Mouse (Mus musculus) heart, postnatal 4 days (tissue): ENCODE measurements around the gene Rab11fip4. TPM values are rescaled to one million over a fixed set of nuclear protein-coding genes. Genes with fewer than 3 reads are reported as not detected.

Experiments
- DNase-seq: peaks from one replicate; pipeline ENCODE4 v3.0.0; 2021
- total RNA-seq, 2 experiments: library from RNA; stranded (reverse); gene quantifications; 2 replicates each; pipeline ENCODE4 v1.2.3; 2021

Rab11fip4 gene
- total RNA-seq, 2 experiments from 2014 or later, result 0.07 to 0.14 TPM

DNA sequence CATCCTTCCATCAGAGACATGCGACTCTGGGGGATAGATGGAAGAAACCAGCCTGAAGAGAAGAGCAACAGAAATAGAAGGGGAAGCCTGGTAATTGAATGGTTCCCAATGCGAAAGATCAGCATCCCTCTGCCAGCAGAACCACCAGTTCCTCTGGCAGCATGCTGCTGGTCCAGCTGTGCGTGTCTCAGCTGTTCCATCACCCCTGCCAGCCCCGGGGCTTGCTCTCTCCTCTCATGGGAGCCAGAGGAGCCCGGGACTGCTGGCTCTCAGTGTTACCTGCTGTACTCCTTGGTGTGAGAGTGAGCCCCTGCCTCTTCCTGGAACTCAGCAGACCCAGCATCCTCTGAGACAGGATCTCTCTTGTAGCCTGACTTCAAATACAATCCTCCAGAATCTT, 24.9 kb downstream of the Rab11fip4 start:
- no peak for DNase-seq

DNA sequence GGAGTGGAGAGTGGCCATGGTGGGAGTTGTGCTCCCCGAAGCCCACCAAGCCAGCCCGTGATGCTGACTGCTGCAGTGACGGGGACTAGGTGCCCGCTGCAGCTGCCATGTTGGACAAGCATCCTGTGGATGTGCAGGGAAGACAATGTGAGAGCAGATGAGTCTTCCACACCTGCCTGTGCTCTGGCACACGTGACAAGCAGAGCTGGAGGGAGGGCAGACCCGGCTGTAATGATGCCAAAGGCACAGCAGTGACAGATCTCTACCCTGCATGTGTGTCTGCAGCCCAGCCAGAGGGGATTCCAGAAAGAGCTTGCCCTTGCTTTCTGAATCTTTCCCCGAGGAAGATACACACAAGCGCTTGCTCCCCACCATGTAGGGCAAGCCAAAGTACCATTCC, 27.0 kb downstream of the Rab11fip4 start:
- DNase-seq, result no peak

DNA sequence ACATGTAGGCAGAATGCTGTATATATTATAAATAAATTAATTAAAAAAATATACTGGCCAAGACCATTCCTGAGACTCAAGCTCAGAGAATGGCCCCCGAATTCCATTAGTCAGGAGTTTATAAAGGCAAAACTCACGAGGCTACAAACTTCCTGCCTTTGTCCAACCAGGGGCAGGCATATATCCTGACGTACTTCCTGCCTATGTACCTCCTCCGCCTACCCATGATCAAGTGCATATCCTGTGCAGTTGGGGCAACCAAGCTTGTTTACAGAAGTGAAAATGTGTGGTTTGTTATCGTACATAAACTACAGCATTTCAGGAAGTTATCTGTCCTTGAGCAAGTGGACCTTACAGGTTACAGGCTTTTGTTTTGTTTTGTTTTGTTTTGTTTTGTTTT, 32.0 kb downstream of the Rab11fip4 start:
- no peak for DNase-seq

DNA sequence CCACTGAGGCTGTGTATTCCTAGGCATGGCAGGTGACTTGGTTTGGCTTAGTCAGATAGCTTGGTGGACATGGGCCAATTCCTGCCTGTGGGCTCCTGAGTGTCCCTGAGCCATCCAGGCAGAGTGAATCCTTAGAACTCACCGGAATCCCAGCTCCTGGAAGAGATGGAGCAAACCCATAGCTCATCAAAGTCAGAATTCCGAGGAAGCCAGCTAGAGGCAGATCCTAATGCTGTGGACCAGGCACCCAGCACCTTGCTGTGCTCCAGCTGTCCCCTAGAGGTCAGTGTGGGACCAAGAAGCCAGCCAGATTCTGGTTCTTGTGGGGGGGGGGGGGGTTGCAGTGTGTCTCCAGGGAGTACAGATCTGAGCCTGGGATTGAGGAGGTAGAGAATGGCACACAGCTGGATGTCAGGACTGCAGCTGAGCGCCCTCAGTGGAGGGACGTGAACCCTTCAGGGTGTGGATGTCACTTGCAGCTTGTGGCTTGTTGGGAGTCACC, 33.8 kb downstream of the Rab11fip4 start:
- peak; percentile 82 for DNase-seq

DNA sequence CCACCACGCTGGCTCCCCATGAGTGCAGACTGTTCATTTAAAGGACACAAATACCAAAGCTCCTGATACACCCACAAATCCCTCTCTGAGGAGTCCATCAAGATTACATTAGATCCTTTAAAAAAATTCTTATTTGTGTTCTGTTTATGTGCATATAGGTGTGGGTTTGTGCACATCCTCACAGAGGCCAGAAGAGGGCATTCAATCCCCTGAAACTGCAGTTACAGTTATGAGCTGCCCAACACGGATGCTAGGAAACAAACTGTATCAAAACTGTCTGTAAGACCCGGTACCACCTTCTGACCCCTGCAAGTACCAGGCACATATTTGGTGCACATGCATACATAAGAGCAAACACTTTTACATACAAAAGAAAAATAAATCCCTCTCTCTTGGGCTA, 37.7 kb downstream of the Rab11fip4 start:
- DNase-seq, result no peak

DNA sequence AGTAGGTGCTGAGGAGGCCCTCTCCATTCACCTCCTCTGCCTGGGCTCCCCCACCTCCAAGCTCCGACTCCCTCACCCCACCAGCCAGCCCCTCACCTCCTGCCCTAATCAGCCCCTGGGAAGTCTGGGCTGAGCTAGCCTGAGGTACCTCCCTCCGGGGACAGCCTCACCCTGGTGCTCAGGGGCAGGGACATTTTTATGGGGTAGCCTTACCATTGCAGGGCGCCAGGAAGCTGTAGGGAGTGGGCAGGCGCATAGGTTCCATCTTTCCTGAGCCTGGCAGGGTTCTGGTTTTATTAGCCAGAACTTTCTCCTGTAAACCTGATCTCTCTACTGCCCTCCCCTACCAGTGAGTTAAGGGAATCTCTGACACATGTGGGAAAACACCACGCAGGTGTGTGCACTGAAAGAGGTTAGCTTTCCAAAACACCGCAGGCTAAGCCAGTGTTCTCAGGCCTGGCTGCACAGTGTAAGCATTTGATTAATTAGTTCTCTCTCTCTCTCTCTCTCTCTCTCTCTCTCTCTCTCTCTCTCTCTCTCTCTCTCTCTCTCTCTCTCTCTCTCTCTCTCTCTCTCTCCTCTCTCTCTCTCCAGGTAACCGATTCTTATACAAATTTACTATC, 38.9 kb downstream of the Rab11fip4 start:
- no peak for DNase-seq

DNA sequence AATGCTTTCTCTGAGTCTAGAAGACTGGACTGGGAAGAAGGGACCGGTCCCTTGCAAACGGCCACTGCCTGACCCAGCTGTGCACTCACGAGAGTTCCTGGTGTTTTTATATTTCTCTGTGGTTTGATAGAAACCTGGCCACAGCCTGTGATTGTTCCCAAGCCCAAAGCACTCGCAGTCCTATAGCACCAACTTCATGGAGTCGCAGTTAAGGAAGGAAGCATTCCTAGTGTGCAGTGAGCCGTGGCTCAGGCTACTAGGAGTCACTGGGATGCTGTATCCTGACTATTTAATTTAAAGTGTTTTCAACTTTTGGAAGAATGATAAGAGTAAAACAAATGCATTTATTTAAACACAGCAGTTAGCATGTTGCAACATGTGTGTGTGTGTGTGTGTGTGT, 39.5 kb downstream of the Rab11fip4 start:
- DNase-seq, result no peak

DNA sequence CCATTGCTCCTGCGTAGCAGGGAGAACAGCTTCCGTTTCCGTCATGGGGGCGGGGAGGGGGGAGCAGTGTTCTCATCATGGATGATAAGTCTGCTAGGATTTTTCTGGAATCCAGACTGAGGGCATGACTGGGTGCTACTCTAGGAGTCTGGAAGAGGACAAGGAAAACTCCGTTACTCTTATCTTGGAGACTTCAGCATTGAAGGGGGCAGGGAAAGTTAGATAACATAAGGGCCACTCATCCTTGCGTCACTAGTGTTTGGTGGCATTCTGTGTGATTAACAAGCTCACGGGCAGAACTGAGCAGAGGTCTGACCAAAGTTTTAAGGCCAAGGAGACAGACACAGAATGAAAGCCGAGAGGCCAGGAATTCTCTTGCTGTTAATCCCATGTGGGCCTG, 42.4 kb downstream of the Rab11fip4 start:
- no peak for DNase-seq

DNA sequence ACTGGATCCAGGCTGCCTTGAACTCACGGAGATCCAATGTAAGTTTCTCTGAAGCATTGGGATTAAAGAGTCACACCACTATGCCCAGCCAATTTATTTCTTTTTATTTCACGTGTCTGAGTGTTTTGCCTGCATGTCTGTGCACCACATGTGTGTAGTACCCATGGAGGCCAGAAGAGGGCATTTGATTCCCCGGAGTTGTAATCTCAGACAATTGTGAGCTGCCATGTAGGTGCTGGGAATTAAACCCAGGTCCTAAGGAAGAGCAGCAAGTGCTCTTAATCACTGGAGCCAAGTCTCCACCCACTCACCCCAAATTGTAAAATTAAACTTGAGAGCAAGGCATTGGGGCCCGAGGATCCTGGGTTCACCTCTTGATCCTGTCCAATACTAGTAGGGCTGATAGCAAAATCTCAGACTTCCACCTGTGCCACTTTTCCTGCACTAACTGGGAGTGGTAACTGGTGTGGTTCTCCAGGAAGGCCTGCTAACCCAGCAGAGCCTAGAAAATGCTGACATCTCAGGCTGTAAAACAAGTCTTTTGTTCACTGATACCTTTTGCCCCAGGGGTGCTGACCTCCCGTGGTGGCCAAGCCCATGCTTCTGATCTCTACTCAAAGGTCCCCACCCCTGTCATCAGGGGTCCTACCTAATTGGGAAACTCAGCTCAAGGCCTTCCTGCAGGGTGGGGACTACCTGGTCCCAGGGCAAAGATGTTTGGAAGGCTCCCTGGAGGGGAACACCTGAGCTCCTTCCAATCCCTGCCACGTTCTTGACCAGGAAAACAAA, 44.8 kb downstream of the Rab11fip4 start:
- no peak for DNase-seq

DNA sequence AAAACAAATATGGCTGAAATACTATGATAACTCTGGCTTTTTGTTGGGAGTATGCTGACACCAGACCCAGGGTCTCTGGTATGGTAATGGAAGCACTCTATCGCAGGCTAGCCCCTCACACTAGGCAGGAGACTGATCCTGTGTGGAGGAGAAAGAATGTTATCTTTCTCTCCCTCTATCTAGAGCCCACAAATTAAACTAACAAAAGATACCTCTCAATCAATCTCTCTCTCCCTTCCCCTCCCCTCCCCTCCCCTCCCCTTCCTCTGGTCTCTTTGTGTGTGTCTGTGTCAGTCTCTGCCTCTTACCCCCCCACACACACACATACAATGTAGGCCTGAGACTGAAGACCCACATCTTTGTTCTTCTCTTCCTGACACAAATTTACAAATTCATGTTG, 45.5 kb downstream of the Rab11fip4 start:
- DNase-seq, result no peak

DNA sequence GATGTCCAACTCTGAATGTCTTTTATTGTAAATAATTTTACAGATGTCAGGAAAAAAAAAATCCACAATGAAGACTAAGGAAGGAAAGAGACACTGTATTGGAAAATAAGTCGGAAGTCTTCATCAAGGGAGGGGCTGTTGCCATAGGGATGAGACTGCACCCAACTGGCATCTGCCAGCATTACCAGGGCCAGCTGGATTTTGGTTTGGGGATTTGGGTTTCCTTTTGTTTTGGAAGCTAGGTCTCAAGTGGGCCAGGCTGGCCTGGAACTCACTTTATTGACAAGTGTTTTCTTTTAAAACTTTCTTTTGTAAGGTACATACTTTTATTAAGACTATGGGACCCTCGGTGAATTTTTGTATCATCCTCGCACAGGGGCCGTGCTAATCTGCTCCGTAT, 47.7 kb downstream of the Rab11fip4 start:
- no peak for DNase-seq

DNA sequence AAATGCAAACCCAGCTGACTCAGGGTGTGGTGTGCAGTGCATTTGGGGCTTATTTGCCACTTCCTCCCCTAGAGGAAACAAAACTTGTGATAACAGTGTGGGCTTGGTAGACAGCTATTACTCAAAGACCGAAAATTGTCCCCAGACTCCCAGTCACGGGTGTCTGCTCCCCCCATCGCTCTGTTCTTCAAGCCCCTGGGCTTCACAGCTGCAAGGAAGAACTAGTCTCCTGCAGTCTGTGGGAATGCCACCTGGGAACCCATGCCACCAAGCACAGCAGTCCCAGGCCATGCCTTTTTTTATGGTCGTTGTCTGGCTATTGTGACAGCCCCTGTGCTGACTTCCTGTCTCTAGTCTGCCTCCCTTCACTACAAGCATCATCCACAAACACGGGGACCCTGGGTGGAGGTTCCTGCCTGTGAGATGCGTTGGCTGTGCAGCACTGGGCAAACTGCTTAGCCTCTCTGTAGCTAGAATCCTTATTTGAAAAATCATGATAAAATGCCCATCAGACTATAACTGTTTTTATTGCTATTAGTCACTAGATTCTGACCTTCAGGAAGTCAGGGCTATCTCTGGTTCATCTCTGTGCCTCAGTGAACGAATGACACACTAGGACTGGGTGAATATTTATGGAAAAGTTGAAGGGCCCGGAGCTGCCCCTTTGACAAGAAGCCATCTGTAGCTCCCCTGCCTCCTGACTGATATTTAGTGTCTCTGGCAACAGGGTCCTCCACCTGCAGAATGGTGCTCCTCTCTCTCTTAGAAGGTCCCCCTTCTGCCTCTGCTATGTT, 50.1 kb downstream of the Rab11fip4 start:
- no peak for DNase-seq

DNA sequence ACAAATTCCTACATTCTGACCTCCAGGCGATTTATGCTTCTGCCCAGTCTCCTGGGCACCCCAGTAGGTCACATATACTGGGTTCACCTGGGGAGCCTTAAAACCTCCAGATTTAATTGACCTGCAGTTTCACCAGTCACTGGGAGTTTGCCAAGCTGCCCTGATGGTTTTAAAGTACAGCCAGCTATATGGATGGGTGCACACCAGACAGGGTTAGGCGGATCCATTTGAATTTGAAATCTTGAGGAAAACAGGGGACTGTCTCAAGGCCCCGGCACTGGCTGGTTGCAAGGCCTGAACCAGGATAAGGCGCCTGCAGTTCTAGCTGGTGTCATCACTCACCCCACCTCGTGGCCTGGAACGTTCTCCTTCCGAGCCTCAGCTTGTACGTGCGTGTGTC, 52.7 kb downstream of the Rab11fip4 start:
- no peak for DNase-seq

DNA sequence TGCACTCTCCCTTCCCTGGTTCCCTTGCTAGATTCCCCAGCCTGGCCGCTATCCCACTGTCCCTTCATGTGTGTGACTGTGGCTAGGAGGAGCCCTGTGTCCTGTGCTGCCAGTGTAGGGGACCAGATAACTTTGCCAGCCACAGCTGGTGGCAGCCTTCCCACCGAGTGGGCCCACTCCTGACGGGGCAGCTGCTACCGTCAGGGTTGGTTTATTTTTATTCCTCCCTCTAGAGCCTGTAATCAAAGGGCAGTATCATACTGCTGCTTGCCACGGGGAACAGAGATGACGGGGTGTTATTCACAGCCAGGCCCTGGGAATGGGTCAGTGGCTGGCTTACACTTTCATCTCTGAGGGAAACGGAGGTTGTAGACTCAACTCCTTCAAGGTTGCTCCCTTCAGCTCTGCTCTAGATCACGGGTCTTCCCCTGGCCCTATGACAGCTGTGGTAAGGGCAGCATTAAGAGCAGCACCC, 53.7 kb downstream of the Rab11fip4 start:
- DNase-seq, result peak; percentile 54

DNA sequence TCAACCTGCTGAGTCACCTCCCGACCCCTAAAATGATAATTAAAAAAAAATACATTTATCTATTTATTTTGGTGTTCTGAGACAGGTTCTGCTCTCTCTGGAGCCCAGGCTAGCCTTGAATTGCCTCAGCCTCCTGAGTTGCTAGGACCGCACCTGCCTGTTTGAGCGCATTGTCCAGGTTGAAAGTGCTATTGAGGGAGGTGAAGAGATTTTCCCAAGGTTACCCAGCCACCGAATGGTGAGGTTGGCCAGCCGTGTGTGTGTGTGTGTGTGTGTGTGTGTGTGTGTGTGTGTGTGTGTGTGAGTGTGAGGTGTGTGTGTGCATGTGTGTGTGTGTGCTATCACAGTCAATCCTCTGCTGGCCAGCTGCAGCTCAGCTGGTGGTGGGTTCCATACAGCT, 55.0 kb downstream of the Rab11fip4 start:
- no peak for DNase-seq

DNA sequence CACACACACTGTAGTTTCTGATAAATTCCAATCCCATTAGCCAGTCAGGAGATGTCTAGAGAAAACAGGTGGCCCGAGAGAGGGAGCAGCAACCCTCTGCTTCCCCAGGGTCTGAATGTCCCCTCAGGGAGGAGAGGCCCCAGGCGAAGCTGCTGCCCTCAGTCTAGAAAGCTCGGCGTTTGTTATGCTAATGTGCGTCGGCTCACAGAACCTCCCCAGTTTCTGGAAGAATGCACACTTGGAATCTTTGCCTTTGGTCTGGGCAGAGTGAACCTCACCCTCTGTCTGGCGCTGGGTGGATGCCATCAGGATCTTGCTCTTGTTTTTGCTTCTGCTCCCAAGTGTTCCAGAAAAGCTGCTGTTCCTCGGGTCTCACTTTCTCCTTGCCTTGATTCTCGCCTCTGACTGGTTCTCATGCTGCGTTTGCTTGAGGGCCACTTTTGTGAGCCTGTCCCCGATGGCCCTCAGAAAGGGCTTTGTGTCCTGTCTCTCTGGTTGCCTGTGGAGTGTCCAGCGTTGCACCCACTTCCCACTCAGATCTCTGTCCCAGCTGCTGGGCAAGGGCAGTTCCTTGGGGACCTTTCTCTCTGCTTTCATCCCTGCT, 55.6 kb downstream of the Rab11fip4 start:
- DNase-seq, result no peak

DNA sequence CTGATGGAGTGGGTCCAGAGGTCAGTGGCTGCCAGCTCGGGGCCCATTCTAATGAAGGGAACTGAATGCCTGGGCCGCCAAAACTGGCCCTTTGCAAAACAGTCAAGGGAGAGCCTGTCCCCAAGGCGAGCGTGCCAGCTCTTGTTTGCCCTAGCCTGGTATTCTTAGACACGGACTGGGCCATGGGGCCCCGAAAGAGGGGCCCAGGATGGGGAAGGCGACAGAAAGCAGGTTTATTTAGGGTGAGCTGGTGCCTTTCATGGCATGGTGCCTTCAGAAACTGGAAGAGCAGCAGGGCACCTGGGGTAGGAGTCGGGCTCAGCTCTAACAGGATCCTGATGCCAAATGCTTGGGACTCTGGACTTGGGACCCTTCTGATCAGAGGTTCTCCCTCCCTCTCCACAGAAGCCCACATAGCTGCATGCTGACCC, 56.1 kb downstream of the Rab11fip4 start:
- peak; percentile 25 for DNase-seq

DNA sequence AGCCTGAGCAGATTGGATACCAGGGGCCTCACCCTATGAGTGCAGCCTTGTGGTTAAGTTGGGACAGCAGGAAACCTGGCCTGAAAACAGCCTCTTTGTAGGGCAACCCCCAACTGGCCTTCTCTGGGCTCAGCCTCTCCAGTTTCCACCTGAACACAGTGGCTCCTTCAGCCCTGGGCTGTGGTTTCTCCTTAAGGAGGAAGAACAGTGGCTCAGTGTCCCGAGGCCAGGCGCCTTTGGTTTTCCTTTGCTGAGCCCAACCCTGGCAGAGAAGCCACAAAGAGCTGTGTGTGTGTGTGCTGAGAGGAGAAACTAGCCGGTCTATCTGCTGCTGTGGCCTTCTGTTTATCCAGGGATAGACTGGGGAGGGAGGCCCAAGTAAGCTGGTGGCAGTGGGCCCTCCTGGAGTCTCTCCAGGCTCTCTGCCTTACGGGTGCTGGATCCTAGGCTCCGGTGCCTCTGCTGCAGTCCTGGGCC, 59.4 kb downstream of the Rab11fip4 start:
- no peak for DNase-seq

DNA sequence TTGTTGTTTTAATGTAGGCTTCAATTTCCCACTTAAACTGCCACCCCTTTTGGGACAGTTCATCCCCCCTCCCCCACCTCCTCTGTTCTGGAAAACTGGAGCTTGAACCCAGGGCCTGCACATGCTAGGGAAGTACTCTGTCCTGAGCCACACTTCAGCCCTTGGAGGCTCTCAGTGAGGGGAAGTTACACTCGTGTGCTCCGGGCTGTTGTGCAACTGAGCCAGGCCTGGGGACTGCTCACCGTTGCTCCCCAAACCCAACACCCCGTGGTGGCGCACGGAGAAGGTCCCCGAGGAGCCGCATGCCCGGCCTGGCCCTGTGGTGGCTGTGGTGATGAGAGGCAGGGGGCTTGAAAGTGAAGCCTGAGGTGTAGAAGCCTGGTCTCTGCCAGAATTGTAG, 61.2 kb downstream of the Rab11fip4 start:
- DNase-seq, result no peak

DNA sequence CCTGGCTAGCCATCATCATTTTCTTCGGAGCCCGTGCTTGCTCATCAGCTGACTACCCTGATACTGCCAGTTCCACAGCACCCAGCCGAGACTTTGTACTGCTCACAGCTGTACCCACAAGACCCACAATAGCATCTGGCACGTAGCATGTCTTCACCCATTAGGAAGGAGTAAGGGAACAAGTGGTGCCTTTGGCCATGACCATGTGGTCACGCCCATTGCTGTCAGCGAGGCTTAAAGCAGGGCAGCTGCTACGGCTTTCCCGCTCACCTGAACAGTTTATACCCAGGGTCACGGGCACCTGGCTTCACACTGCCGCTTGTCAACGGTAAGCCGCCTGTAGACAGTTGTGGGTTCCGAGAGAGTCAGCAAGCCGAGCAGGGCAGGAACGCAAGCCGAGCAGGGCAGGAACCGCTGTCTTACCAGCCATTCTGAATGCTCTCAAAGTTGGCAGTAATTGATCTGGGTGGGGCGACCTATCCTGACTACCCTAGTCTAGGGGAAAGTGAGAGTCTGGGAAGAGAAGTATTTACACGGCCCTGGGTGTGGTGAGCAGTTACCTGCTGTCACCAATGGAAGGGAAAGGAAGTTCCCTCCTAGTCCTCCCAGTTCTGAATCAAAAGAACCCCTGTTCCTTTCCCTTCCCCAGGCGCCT, 62.0 kb downstream of the Rab11fip4 start:
- DNase-seq, result no peak

DNA sequence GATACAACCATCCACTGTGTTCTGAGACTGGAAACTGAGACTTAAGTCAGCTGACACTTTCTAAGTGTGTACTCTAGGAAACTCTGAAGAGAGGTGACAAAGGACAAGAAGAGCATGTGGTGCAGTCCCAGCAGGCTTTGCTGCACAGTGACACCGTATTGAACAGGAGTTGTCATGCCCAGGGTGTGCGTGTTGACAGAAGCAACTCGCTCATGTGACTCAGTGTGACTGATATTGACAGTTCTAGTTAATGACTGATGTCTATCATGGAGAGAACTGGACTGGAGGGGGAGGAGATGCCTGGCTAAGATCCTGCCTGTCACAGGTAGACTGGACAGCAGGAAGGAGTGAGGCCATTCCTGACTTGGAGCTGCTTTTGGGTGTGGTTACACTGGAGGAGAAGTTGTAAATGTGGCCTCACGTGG, 63.4 kb downstream of the Rab11fip4 start:
- DNase-seq, result no peak

DNA sequence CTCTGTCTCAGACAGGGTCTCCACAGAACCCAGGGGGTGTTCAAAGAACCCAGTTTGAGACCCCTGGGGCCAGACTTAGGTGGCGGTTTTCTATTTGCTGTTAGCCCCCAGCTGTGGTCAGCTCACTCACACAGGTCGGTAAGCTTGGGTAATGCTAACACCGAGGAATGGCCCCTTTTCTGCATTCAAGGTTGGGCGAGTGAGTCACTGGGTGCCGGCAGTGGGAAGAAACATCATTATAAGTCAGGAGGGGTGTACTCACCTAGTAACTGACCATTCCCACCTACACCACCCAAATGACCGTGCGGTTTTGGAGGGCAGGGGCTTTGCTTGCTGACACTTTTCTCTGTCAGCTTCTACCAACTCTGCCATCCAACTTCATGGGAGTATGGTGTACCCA, 64.6 kb downstream of the Rab11fip4 start:
- no peak for DNase-seq
